Mouse (Mus musculus) erythroblast, embryonic 14.5 days (primary cell): ENCODE measurements around the gene Pip4k2b.

Experiments
- GATA1 ChIP-seq: IDR thresholded peaks from 2 replicates; pipeline ENCODE4 v1.6.1; 2012; ENCODE audit warnings: low read length, inconsistent platforms, mixed read lengths
- TAL1 ChIP-seq: IDR thresholded peaks from 3 replicates; pipeline ENCODE4 v1.6.1; 2012; ENCODE audit warnings: low read length, inconsistent platforms, mixed read lengths

GRCm38 (mm10) chr11:97761638-97762037, 17.1 kb upstream of the Pip4k2b start:
- no peak for TF ChIP-seq GATA1
- TF ChIP-seq TAL1 = no peak
